In genomic region chr16:94701141-94701540, GRCm38 (mm10) we compare ENCODE assay signal across 22 mouse cellular contexts.
A peak's percentile ranks its signal among the peaks of the same experiment; 100 is the strongest.
DNase-seq lines count a peak whose midpoint lies in the region; ATAC-seq and TF ChIP-seq lines count a peak whose summit lies in the region.
"Had no signal": no experiment of that assay in that cellular context is flagged by ENCODE, and none has a peak within 500 bp of the region (broad histone marks: within the 10 kb centered on the region; RNA-seq: fewer than 3 reads in every experiment).

No protein-coding gene starts in this region.

- no peak overlapping the region for H3K9ac ChIP-seq in heart, embryonic 12.5 days
- no peak overlapping the region for H3K9ac ChIP-seq in ES-E14 (ENCODE audit: insufficient read depth, low read depth, low read length, poor library complexity, severe bottlenecking)
- H3K9ac ChIP-seq: embryonic facial prominence, embryonic 13.5 days; embryonic facial prominence, embryonic 15.5 days; forebrain, embryonic 13.5 days had no signal

- no peaks in the 10 kb centered on the region; the same call in 1 of the 2 replicates for H3K4me1 ChIP-seq in heart, embryonic 12.5 days (replicated peaks)
- H3K4me1 ChIP-seq in ES-E14 (ENCODE audit: control insufficient read depth in 2 of 2, insufficient read depth in 2 of 2, low read length in 2 of 2, poor library complexity in 1 of 2), result peaks cover 0 to 2% of the 10 kb centered on the region in 2 experiments; a peak in 1 of 4 replicates
- H3K4me1 ChIP-seq: embryonic facial prominence, embryonic 13.5 days; embryonic facial prominence, embryonic 15.5 days; forebrain, embryonic 10.5 days; forebrain, embryonic 13.5 days had no signal

- 78% methylated on average over 4 of the region's 4 CpGs for WGBS in heart, embryonic 12.5 days

- H3K27me3 ChIP-seq in heart, embryonic 12.5 days (replicated peaks), result no peaks in the 10 kb centered on the region
- H3K27me3 ChIP-seq: embryonic facial prominence, embryonic 13.5 days; embryonic facial prominence, embryonic 15.5 days; forebrain, embryonic 13.5 days had no signal

- no peak overlapping the region for H3K4me3 ChIP-seq in heart, embryonic 12.5 days
- no peak overlapping the region; a peak in 1 of 4 replicates for H3K4me3 ChIP-seq in ES-E14 (ENCODE audit: insufficient read depth in 1 of 2, low read depth in 1 of 2, low read length in 2 of 2, poor library complexity in 1 of 2, severe bottlenecking in 1 of 2)
- H3K4me3 ChIP-seq: embryonic facial prominence, embryonic 13.5 days; embryonic facial prominence, embryonic 15.5 days; erythroblast, embryonic 14.5 days; forebrain, embryonic 10.5 days; forebrain, embryonic 13.5 days had no signal

- no peak overlapping the region for H3K27ac ChIP-seq in heart, embryonic 12.5 days (ENCODE audit: poor library complexity, severe bottlenecking)
- H3K27ac ChIP-seq in ES-E14 (ENCODE audit: insufficient read depth, low read depth, low read length, poor library complexity, severe bottlenecking), result 0 out of 2 replicates have a peak overlapping the region, but pooled peaks have one; percentile 6
- H3K27ac ChIP-seq: embryonic facial prominence, embryonic 13.5 days; embryonic facial prominence, embryonic 15.5 days; forebrain, embryonic 10.5 days; forebrain, embryonic 13.5 days had no signal

- no peak for ATAC-seq in heart, embryonic 12.5 days (ENCODE audit: insufficient number of reproducible peaks, low FRiP score)
- ATAC-seq: forebrain, embryonic 13.5 days; forebrain, embryonic 16.5 days had no signal

- H3K4me2 ChIP-seq in heart, embryonic 12.5 days, result no peak overlapping the region
- H3K4me2 ChIP-seq: embryonic facial prominence, embryonic 13.5 days; embryonic facial prominence, embryonic 15.5 days; forebrain, embryonic 13.5 days had no signal

- peak; percentile 83 for DNase-seq in heart, adult 11 months
- DNase-seq in ES-E14 (ENCODE audit: low read depth, low spot score), result no peak
- DNase-seq in ZHBTc4 (ENCODE audit: low read depth, low spot score), result peak; percentile 68
- no peak for DNase-seq in lung, postnatal 4 days
- no peak for DNase-seq in right cerebral cortex, adult 2 months (ENCODE audit: low spot score in 2 of 2)
- no peak for DNase-seq in urinary bladder, postnatal 14 days (ENCODE audit: low spot score)
- DNase-seq: adrenal gland, adult 8-10 months; adrenal gland, postnatal 14 days; adrenal gland, postnatal 36 days; cerebellum, adult 11-12 months; cerebellum, adult 2 months; cerebellum, adult 9-10 months; cerebellum, postnatal 10 days; cerebellum, postnatal 25 days; embryo, embryonic 11 days had no signal

- in situ Hi-C loops in ES-E14 (cut with MboI; ENCODE audit: low sequenced_read_pairs in 2 of 2, unreplicated experiment in 2 of 2), result no loop called here

- no peaks in the 10 kb centered on the region for H3K9me3 ChIP-seq in heart, embryonic 12.5 days (replicated peaks)
- no peaks in the 10 kb centered on the region for H3K9me3 ChIP-seq in ES-E14 (ENCODE audit: control insufficient read depth, insufficient read depth, low read depth, low read length)
- H3K9me3 ChIP-seq: embryonic facial prominence, embryonic 13.5 days; embryonic facial prominence, embryonic 15.5 days; forebrain, embryonic 10.5 days; forebrain, embryonic 13.5 days had no signal

- H3K36me3 ChIP-seq in heart, embryonic 12.5 days, result no peaks in the 10 kb centered on the region
- no peaks in the 10 kb centered on the region; the same call in 1 of the 2 replicates for H3K36me3 ChIP-seq in ES-E14 (ENCODE audit: control insufficient read depth, insufficient read depth, low read length, poor library complexity, severe bottlenecking)

TF ChIP-seq in ES-E14, 5 proteins besides CTCF, POLR2A, EP300 and RAD21:
- TF ChIP-seq ZC3H11A (IDR thresholded peaks at IDR 0.05; ENCODE audit: borderline replicate concordance, low read depth, low read length) (no peak), HCFC1 (IDR thresholded peaks at IDR 0.05; ENCODE audit: borderline replicate concordance, insufficient read depth, low read length) (no peak), CHD2 (IDR thresholded peaks at IDR 0.05; ENCODE audit: low read depth, low read length) (no peak), MAFK (IDR thresholded peaks at IDR 0.05; ENCODE audit: insufficient read depth, low read depth, low read length) (no peak), ZNF384 (IDR thresholded peaks at IDR 0.05; ENCODE audit: low read depth, low read length) (no peak)

Comparison
In these comparisons a context has a peak if more than half of its experiments do, and no peak if none do; other contexts are left out.
1. DNase-seq: peak in heart, adult 11 months (single experiment) and ZHBTc4 (single experiment); none in ES-E14 (single experiment), lung, postnatal 4 days (0 of 2), right cerebral cortex, adult 2 months (0 of 2) and urinary bladder, postnatal 14 days (single experiment).